Comparison of ENCODE assay signal across 3 mouse cellular contexts in genomic region chr17:6962936-6963335, GRCm38 (mm10). TPM values are rescaled to one million over a fixed set of nuclear protein-coding genes. Genes with fewer than 3 reads are reported as not detected.
"Had no signal": no experiment of that assay in that cellular context is flagged by ENCODE, and none has a peak within 500 bp of the region (broad histone marks: within the 10 kb centered on the region; RNA-seq: fewer than 3 reads in every experiment).

No protein-coding gene starts in this region.

RNA-seq across cellular contexts. Expression of gene Gm49721, which starts 15.8 kb away (rescaled TPM):
- polyA plus RNA-seq: kidney, embryonic 14.5 days; liver, embryonic 15.5 days; spleen, adult 2 months had no signal
